ENCODE assay signal across 9 mouse cellular contexts in the genomic region with DNA sequence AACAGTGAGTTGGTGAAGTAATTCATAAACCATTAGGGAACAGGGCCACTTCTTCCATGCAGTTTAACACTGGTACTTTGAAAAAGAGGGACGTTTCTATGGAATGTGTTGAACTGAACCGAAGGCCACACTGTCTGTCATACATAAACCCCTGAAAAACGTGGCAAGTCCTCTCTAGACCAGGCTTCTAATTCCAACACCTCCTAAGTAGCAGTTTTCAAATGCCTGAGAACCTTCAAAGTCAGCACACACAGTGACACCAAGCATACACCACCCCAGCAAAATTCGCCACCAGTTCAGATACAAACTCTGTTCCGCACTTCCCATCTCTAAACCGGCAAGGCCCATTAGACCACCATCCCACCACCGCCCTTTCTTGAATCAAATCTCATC. TPM values are rescaled to one million over a fixed set of nuclear protein-coding genes. Genes with fewer than 3 reads are reported as not detected.
A peak's percentile ranks its signal among the peaks of the same experiment; 100 is the strongest.
DNase-seq lines count a peak whose midpoint lies in the region; ATAC-seq and TF ChIP-seq lines count a peak whose summit lies in the region.
"Had no signal": no experiment of that assay in that cellular context is flagged by ENCODE, and none has a peak within 500 bp of the region (broad histone marks: within the 10 kb centered on the region; RNA-seq: fewer than 3 reads in every experiment).

No protein-coding gene starts in this region.

- peak overlapping the region; percentile 93 for H3K27ac ChIP-seq in heart, adult 2 months
- H3K27ac ChIP-seq in liver, embryonic 12.5 days, result peak overlapping the region; percentile 94

- peaks cover 15% of the 10 kb centered on the region for H3K36me3 ChIP-seq in heart, adult 2 months (ENCODE audit: control insufficient read depth, insufficient read depth, low read length)
- H3K36me3 ChIP-seq in erythroblast, embryonic 14.5 days (ENCODE audit: control insufficient read depth), result peaks cover 41% of the 10 kb centered on the region
- H3K36me3 ChIP-seq in liver, embryonic 12.5 days, result peaks cover 32% of the 10 kb centered on the region

- intact Hi-C loops in heart, adult 2 months (cut with DNase I), result loop anchor here (2.0 to 10.0 kb wide), 3 partner anchors 27 to 1739 kb away; a partner anchor contains a TSS

- no peak for DNase-seq in heart, adult 2 months
- no peak for DNase-seq in heart, postnatal 4 days
- DNase-seq in 3T3-L1 (ENCODE audit: low read depth, low spot score), result peak; percentile 31
- no peak for DNase-seq in frontal cortex, postnatal 25 days (ENCODE audit: low spot score in 2 of 2)
- no peak for DNase-seq in right cerebral cortex, postnatal 36 days (ENCODE audit: low spot score in 2 of 2)
- no peak for DNase-seq in natural killer cell, adult 2 months (ENCODE audit: low spot score in 2 of 2)

- H3K27me3 ChIP-seq in heart, adult 2 months (ENCODE audit: control insufficient read depth, insufficient read depth, low read length), result no peaks in the 10 kb centered on the region
- no peaks in the 10 kb centered on the region for H3K27me3 ChIP-seq in erythroblast, embryonic 14.5 days (ENCODE audit: control insufficient read depth)
- no peaks in the 10 kb centered on the region for H3K27me3 ChIP-seq in liver, embryonic 12.5 days (replicated peaks)

- no peaks in the 10 kb centered on the region for H3K9me3 ChIP-seq in erythroblast, embryonic 14.5 days (ENCODE audit: control insufficient read depth, low read length)
- no peaks in the 10 kb centered on the region for H3K9me3 ChIP-seq in liver, embryonic 12.5 days (replicated peaks)

- H3K4me1 ChIP-seq in heart, adult 2 months (ENCODE audit: control insufficient read depth, insufficient read depth, low read length), result no peaks in the 10 kb centered on the region; the same call in 1 of the 2 replicates
- peaks cover 41% of the 10 kb centered on the region for H3K4me1 ChIP-seq in erythroblast, embryonic 14.5 days (ENCODE audit: control insufficient read depth)
- H3K4me1 ChIP-seq in liver, embryonic 12.5 days, result peaks cover 46% of the 10 kb centered on the region

- peak overlapping the region; percentile 99 for H3K9ac ChIP-seq in heart, adult 2 months (ENCODE audit: low read depth, low read length)
- peak overlapping the region; percentile 96 for H3K9ac ChIP-seq in liver, embryonic 12.5 days

- peak overlapping the region; percentile 88 for H3K4me2 ChIP-seq in liver, embryonic 12.5 days

- no peak; the same call in 1 of the 2 replicates for ATAC-seq in liver, embryonic 12.5 days

- 2% methylated on average over 7 of the region's 7 CpGs for WGBS in heart, adult 2 months
- 6% methylated on average over 7 of the region's 7 CpGs for WGBS in liver, embryonic 12.5 days (ENCODE audit: insufficient replicate concordance)

- TF ChIP-seq EP300 in heart, adult 2 months (IDR thresholded peaks at IDR 0.05; ENCODE audit: insufficient read depth, low read depth, low read length), result no peak

- peaks cover 7% of the 10 kb centered on the region for H3K79me2 ChIP-seq in heart, adult 2 months (replicated peaks; ENCODE audit: control insufficient read depth, insufficient read depth, low read length)

- peak overlapping the region; percentile 85 for H3K4me3 ChIP-seq in heart, adult 2 months
- peak overlapping the region; percentile 97 for H3K4me3 ChIP-seq in erythroblast, embryonic 14.5 days (replicated peaks)
- peak overlapping the region; percentile 97 for H3K4me3 ChIP-seq in liver, embryonic 12.5 days

- no peak for TF ChIP-seq POLR2A in heart, adult 2 months (IDR thresholded peaks at IDR 0.05; ENCODE audit: insufficient read depth, low read depth, low read length)

- no peak for TF ChIP-seq CTCF in heart, adult 2 months (IDR thresholded peaks at IDR 0.05)

RNA-seq across cellular contexts. Expression of a gene that starts 0.8 kb away (rescaled TPM):
- 10 to 100 TPM; 49.4 to 50.2 TPM for total RNA-seq in heart, adult 2 months (2021)
- polyA plus RNA-seq in heart, adult 2 months (2012; rRNA removed), result 32.5 and 42.4 TPM in 2 replicates
- total RNA-seq in heart, postnatal 4 days (2021), result 10 to 100 TPM; 71.3 to 75.3 TPM
- polyA plus RNA-seq in erythroblast, embryonic 14.5 days (2012), result 8.9 TPM in 2 replicates
- 84.3 and 85.8 TPM in 2 replicates for polyA plus RNA-seq in liver, embryonic 12.5 days (2016; fragmentation: Nextera tagmentation; extraction: Ambion mirVana)

RNA-seq across cellular contexts. Expression of a gene that starts 5.2 kb away (rescaled TPM):
- total RNA-seq in heart, adult 2 months (2021), result 10 to 100 TPM; 44.8 to 50.6 TPM
- 89.9 and 95.3 TPM in 2 replicates for polyA plus RNA-seq in heart, adult 2 months (2012; rRNA removed)
- total RNA-seq in heart, postnatal 4 days (2021), result 10 to 100 TPM; 29.9 to 32.6 TPM
- 0.30 and 0.50 TPM in 2 replicates for polyA plus RNA-seq in erythroblast, embryonic 14.5 days (2012)
- 18.0 and 19.7 TPM in 2 replicates for polyA plus RNA-seq in liver, embryonic 12.5 days (2016; fragmentation: Nextera tagmentation; extraction: Ambion mirVana)

RNA-seq across cellular contexts. Expression of a gene that starts 28.0 kb away (rescaled TPM):
- 10 to 100 TPM; 12.2 to 13.6 TPM for total RNA-seq in heart, adult 2 months (2021)
- 19.5 and 20.7 TPM in 2 replicates for polyA plus RNA-seq in heart, adult 2 months (2012; rRNA removed)
- 10 to 100 TPM; 15.0 to 15.4 TPM for total RNA-seq in heart, postnatal 4 days (2021)
- 1.1 and 1.7 TPM in 2 replicates for polyA plus RNA-seq in erythroblast, embryonic 14.5 days (2012)
- 16.3 TPM in 2 replicates for polyA plus RNA-seq in liver, embryonic 12.5 days (2016; fragmentation: Nextera tagmentation; extraction: Ambion mirVana)

RNA-seq across cellular contexts. Expression of a gene that starts 38.9 kb away (rescaled TPM):
- not detected for total RNA-seq in heart, adult 2 months (2021)
- 0.06 and 0.12 TPM in 2 replicates for polyA plus RNA-seq in heart, adult 2 months (2012; rRNA removed)
- total RNA-seq in heart, postnatal 4 days (2021), result not detected
- 0.14 and 0.16 TPM in 2 replicates for polyA plus RNA-seq in erythroblast, embryonic 14.5 days (2012)
- polyA plus RNA-seq in liver, embryonic 12.5 days (2016; fragmentation: Nextera tagmentation; extraction: Ambion mirVana), result 7.7 and 8.8 TPM in 2 replicates
- total RNA-seq: gastrocnemius, postnatal 14 days had no signal

RNA-seq across cellular contexts. Expression of a gene that starts 45.7 kb away (rescaled TPM):
- total RNA-seq in heart, adult 2 months (2021), result 100 to 1,000 TPM; 113 to 137 TPM
- polyA plus RNA-seq in heart, adult 2 months (2012; rRNA removed), result 92.6 and 98.5 TPM in 2 replicates
- total RNA-seq in heart, postnatal 4 days (2021), result 10 to 100 TPM; 90.7 to 91.4 TPM
- 4.3 and 6.3 TPM in 2 replicates for polyA plus RNA-seq in erythroblast, embryonic 14.5 days (2012)
- polyA plus RNA-seq in liver, embryonic 12.5 days (2016; fragmentation: Nextera tagmentation; extraction: Ambion mirVana), result 21.7 and 23.1 TPM in 2 replicates

Comparison
In these comparisons a context has a peak if more than half of its experiments do, and no peak if none do; other contexts are left out.
1. RNA of a gene that starts 5.2 kb away (polyA plus RNA-seq): 89.9 to 95.3 TPM in heart, adult 2 months and 18.0 to 19.7 TPM in liver, embryonic 12.5 days; 0.30 to 0.50 TPM in erythroblast, embryonic 14.5 days; every median in the first group is over 10 times any median in the second.
2. Peak in every context shown above with its lines, with median percentiles within 50 percentile points of each other: H3K4me3 ChIP-seq.